14 mouse cellular contexts compared by ENCODE assay signal in genomic region chr8:69918506-69918905, GRCm38 (mm10). TPM values are rescaled to one million over a fixed set of nuclear protein-coding genes. Genes with fewer than 3 reads are reported as not detected.
A peak's percentile ranks its signal among the peaks of the same experiment; 100 is the strongest.
DNase-seq lines count a peak whose midpoint lies in the region; ATAC-seq and TF ChIP-seq lines count a peak whose summit lies in the region.
"Had no signal": no experiment of that assay in that cellular context is flagged by ENCODE, and none has a peak within 500 bp of the region (broad histone marks: within the 10 kb centered on the region; RNA-seq: fewer than 3 reads in every experiment).

No protein-coding gene starts in this region.

- H3K27ac ChIP-seq in intestine, embryonic 15.5 days: no peak overlapping the region
- H3K27ac ChIP-seq in intestine, postnatal 0 days (ENCODE audit: low read depth, low read length): no peak overlapping the region
- H3K27ac ChIP-seq: neural tube, embryonic 15.5 days had no signal

- peaks cover 26% of the 10 kb centered on the region for H3K36me3 ChIP-seq in intestine, embryonic 15.5 days
- peaks cover 54% of the 10 kb centered on the region for H3K36me3 ChIP-seq in intestine, postnatal 0 days (ENCODE audit: control insufficient read depth, insufficient read depth)

- H3K4me3 ChIP-seq in intestine, embryonic 15.5 days (replicated peaks): no peak overlapping the region
- H3K4me3 ChIP-seq in intestine, postnatal 0 days (ENCODE audit: low read depth, low read length): no peak overlapping the region
- H3K4me3 ChIP-seq: heart, embryonic 13.5 days; limb, embryonic 15.5 days; neural tube, embryonic 15.5 days had no signal

- H3K4me2 ChIP-seq in intestine, embryonic 15.5 days (replicated peaks): no peak overlapping the region
- no peak overlapping the region for H3K4me2 ChIP-seq in intestine, postnatal 0 days (replicated peaks; ENCODE audit: low read depth)
- H3K4me2 ChIP-seq: heart, embryonic 13.5 days; limb, embryonic 15.5 days; neural tube, embryonic 15.5 days had no signal

- no peak for TF ChIP-seq CTCF in intestine, postnatal 0 days (IDR thresholded peaks at IDR 0.05; ENCODE audit: low read depth)

- DNase-seq in 416B (ENCODE audit: low read depth): peak; percentile 79
- peak; percentile 41 for DNase-seq in CD4-positive, CD25-positive, alpha-beta regulatory T cell, adult 2 months (ENCODE audit: low read depth, low spot score)
- peak; percentile 72 for DNase-seq in induced T-regulatory cell, adult 2 months (ENCODE audit: low read depth)
- no peak for DNase-seq in right cerebral cortex, adult 18-20 months
- DNase-seq in T-cell, adult 2 months (ENCODE audit: low spot score): no peak

- ATAC-seq in intestine, embryonic 15.5 days: 0 out of 2 replicates have a peak, but pooled peaks have one; percentile 9
- ATAC-seq in intestine, postnatal 0 days: no peak
- ATAC-seq in erythroblast, adult 5-6 weeks (replicated peaks; ENCODE audit: low FRiP score, poor library complexity, severe bottlenecking): no peak

- peaks cover 22% of the 10 kb centered on the region for H3K4me1 ChIP-seq in intestine, embryonic 15.5 days (replicated peaks)
- peaks cover 3% of the 10 kb centered on the region; the same call in 1 of the 2 replicates for H3K4me1 ChIP-seq in intestine, postnatal 0 days (replicated peaks; ENCODE audit: control insufficient read depth, insufficient read depth, low read length)

- H3K9me3 ChIP-seq in intestine, embryonic 15.5 days: no peaks in the 10 kb centered on the region
- H3K9me3 ChIP-seq in intestine, postnatal 0 days (ENCODE audit: control insufficient read depth): no peaks in the 10 kb centered on the region
- H3K9me3 ChIP-seq: heart, embryonic 13.5 days; limb, embryonic 15.5 days; neural tube, embryonic 15.5 days had no signal

- H3K27me3 ChIP-seq in intestine, embryonic 15.5 days (replicated peaks): no peaks in the 10 kb centered on the region
- no peaks in the 10 kb centered on the region for H3K27me3 ChIP-seq in intestine, postnatal 0 days (replicated peaks; ENCODE audit: control insufficient read depth, insufficient read depth, low read length)
- H3K27me3 ChIP-seq: heart, embryonic 13.5 days; limb, embryonic 15.5 days; neural tube, embryonic 15.5 days had no signal

- no peak overlapping the region for H3K9ac ChIP-seq in intestine, embryonic 15.5 days
- no peak overlapping the region for H3K9ac ChIP-seq in intestine, postnatal 0 days (ENCODE audit: low read depth, low read length)
- H3K9ac ChIP-seq: heart, embryonic 13.5 days; limb, embryonic 15.5 days; neural tube, embryonic 15.5 days had no signal

RNA-seq across cellular contexts. Expression of gene Yjefn3, which starts 16.0 kb away (rescaled TPM):
- polyA plus RNA-seq in intestine, embryonic 15.5 days (2015; fragmentation: Nextera tagmentation; extraction: Ambion mirVana): 3.9 and 4.2 TPM in 2 replicates
- 2.1 and 2.2 TPM in 2 replicates for polyA plus RNA-seq in intestine, postnatal 0 days (2015; fragmentation: Nextera tagmentation; extraction: Ambion mirVana)
- total RNA-seq in erythroblast, adult 5-6 weeks (2015; ENCODE audit: low replicate concordance): not detected in 2 replicates
- not detected in 2 replicates for total RNA-seq in erythroblast, adult 5-6 weeks (2017; ENCODE audit: low replicate concordance)
- total RNA-seq: granulocyte monocyte progenitor cell, adult 5-6 weeks had no signal

RNA-seq across cellular contexts. Expression of gene Ndufa13, which starts 16.1 kb away (rescaled TPM):
- polyA plus RNA-seq in intestine, embryonic 15.5 days (2015; fragmentation: Nextera tagmentation; extraction: Ambion mirVana): 212 and 213 TPM in 2 replicates
- polyA plus RNA-seq in intestine, postnatal 0 days (2015; fragmentation: Nextera tagmentation; extraction: Ambion mirVana): 310 and 317 TPM in 2 replicates
- total RNA-seq in erythroblast, adult 5-6 weeks (2015; ENCODE audit: low replicate concordance): 16.1 and 18.2 TPM in 2 replicates
- 27.2 and 32.9 TPM in 2 replicates for total RNA-seq in erythroblast, adult 5-6 weeks (2017; ENCODE audit: low replicate concordance)

RNA-seq across cellular contexts. Expression of gene Tssk6, which starts 16.5 kb away (rescaled TPM):
- polyA plus RNA-seq in intestine, embryonic 15.5 days (2015; fragmentation: Nextera tagmentation; extraction: Ambion mirVana): 2.8 and 3.4 TPM in 2 replicates
- 1.2 and 2.3 TPM in 2 replicates for polyA plus RNA-seq in intestine, postnatal 0 days (2015; fragmentation: Nextera tagmentation; extraction: Ambion mirVana)
- not detected in 2 replicates for total RNA-seq in erythroblast, adult 5-6 weeks (2015; ENCODE audit: low replicate concordance)
- 0.28 and 0.94 TPM in 2 replicates for total RNA-seq in erythroblast, adult 5-6 weeks (2017; ENCODE audit: low replicate concordance)
- total RNA-seq: gastrocnemius, adult 18-20 months had no signal

RNA-seq across cellular contexts. Expression of gene Cilp2, which starts 31.0 kb away (rescaled TPM):
- 0.48 and 0.65 TPM in 2 replicates for polyA plus RNA-seq in intestine, embryonic 15.5 days (2015; fragmentation: Nextera tagmentation; extraction: Ambion mirVana)
- polyA plus RNA-seq in intestine, postnatal 0 days (2015; fragmentation: Nextera tagmentation; extraction: Ambion mirVana): 0.22 and 0.25 TPM in 2 replicates
- not detected in 2 replicates for total RNA-seq in erythroblast, adult 5-6 weeks (2015; ENCODE audit: low replicate concordance)
- total RNA-seq in erythroblast, adult 5-6 weeks (2017; ENCODE audit: low replicate concordance): not detected in 2 replicates
- total RNA-seq: granulocyte monocyte progenitor cell, adult 5-6 weeks had no signal
- polyA plus RNA-seq: liver, embryonic 16.5 days had no signal

Comparison
In these comparisons a context has a peak if more than half of its experiments do, and no peak if none do; other contexts are left out.
1. DNase-seq: peak in 416B (single experiment), CD4-positive, CD25-positive, alpha-beta regulatory T cell, adult 2 months (single experiment) and induced T-regulatory cell, adult 2 months (single experiment); none in right cerebral cortex, adult 18-20 months (single experiment) and T-cell, adult 2 months (single experiment).